Mouse (Mus musculus) lung, postnatal 10 days (tissue): ENCODE data around the gene Hnrnpul1.

ENCODE experiments used
- DNase-seq: peaks from one replicate; pipeline ENCODE4 v3.0.0; 2021

The Hnrnpul1 gene

GRCm38 (mm10) chr7:25718788-25719417 lies 35.7 kb downstream of the Hnrnpul1 start, which contains the start of gene Ccdc97:
Ccdc97 (minus strand) TSS chr7:25719088.
- DNase-seq = peak; percentile 95

DNA sequence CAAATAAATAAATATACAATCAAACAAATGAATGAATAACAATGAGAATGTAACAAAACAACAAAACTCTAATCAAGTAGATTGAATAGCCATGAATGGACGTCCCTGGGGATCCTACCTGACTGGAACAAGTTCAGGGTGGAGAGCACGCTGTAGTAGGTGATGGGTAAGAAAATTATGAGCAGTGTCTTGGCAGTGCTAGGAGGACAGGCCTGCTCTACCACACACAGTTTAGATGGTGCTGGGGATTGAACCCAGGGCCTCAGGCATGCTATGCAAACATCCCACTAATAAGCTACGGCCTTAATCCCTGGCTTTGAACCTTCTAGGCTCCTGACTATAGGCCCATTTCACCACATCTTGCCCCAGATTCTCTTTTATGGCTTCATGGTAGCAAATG lies 37.1 kb downstream of the Hnrnpul1 start:
- no peak for DNase-seq

GRCm38 (mm10) chr7:25715731-25716271 lies 38.8 kb downstream of the Hnrnpul1 start:
- DNase-seq = no peak

GRCm38 (mm10) chr7:25714581-25714980 lies 40.0 kb downstream of the Hnrnpul1 start:
- DNase-seq = no peak

DNA sequence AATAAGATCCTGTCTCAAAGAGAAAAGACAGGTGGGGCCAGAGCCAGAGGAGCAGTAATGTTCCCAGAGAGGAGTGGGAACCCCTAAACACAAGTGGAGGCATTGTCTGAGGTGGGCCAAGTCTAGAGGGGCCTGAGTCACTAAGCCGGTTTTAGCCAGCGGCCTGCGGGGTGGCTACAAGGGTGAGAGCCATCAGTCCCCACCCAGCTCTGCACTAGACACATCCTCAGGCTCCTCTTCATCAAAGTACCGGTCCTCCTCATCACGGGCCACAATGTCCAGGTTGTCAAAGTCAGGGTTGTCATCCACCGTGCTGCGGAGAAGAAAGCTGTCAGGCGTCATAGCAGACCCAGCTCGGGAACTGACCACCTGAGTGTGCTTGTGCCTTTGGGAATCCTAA lies 41.8 kb downstream of the Hnrnpul1 start:
- DNase-seq = no peak

- DNase-seq = no peak
These were observed 42.8 kb downstream of the Hnrnpul1 start for GRCm38 (mm10) chr7:25711731-25712197.

- DNase-seq = no peak
These were observed 43.4 kb downstream of the Hnrnpul1 start for GRCm38 (mm10) chr7:25711165-25711564.

GRCm38 (mm10) chr7:25710519-25711130 lies 43.9 kb downstream of the Hnrnpul1 start:
- peak; percentile 51 for DNase-seq

- DNase-seq = peak; percentile 72
These were observed 44.6 kb downstream of the Hnrnpul1 start for GRCm38 (mm10) chr7:25709961-25710360.

DNA sequence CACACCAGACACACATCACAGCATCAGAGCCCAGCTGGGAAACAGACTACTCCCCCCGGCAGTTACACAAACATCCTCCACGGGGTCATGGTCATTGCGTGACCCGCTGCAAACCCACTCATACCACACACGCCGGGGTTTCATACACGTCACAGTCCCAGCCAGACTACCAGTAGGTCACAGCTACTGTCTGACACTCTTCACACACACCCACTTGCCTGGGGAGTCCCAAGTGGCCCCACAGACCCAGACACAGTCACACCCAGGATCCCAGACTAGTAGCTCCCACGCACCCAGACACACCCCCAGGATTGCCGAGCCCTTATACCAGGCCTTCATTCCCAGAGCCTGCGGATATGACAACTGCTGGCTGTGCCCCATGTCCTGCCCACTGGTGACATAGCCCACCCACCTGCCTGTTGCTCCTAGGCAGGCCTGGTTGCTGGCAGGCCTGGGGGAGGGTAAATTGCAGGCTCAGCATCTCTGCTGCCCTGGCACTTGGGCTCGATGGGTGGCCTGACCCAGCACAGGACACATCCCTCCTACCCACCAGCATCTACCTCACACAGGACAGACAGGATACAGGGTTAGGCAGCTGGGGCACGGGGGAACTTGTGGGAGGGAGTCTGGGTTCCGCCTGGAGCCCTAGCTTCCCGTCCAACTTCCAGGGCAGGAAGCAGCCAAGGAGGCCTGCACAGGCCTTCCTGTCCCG lies 46.8 kb downstream of the Hnrnpul1 start:
- DNase-seq = peak; percentile 86

- DNase-seq = no peak
These were observed 47.9 kb downstream of the Hnrnpul1 start for GRCm38 (mm10) chr7:25706578-25707170.

DNA sequence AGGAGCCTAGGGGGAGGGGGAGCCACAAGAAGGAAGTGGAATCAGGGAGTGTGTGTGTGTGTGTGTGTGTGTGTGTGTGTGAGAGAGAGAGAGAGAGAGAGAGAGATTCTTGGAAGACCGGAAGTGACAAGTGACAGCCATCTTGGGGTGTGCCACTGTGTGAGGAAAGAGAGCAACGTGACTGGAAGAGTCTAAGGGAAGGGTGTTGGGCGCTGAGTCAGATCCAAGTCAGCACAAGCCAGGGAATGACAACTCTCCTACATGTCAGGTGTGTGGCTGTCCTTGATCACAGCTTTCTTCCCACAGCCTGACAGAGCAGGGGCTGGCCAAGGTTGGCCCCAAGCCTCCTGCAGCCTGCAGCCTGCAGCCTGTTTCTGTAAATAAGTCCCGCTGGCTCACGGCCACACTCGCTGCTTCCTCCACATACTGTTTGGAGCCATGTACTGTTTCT lies 48.7 kb downstream of the Hnrnpul1 start:
- DNase-seq = peak; percentile 83

- no peak for DNase-seq
These were observed 49.7 kb downstream of the Hnrnpul1 start for GRCm38 (mm10) chr7:25704716-25705364.

- no peak for DNase-seq
These were observed 50.6 kb downstream of the Hnrnpul1 start for GRCm38 (mm10) chr7:25703793-25704494.

GRCm38 (mm10) chr7:25702350-25702749 lies 52.2 kb downstream of the Hnrnpul1 start:
- DNase-seq = no peak

- no peak for DNase-seq
These were observed 53.8 kb downstream of the Hnrnpul1 start for GRCm38 (mm10) chr7:25700732-25701131.

- DNase-seq = no peak
These were observed 54.7 kb downstream of the Hnrnpul1 start for GRCm38 (mm10) chr7:25699851-25700250.

- DNase-seq = no peak
These were observed 60.5 kb downstream of the Hnrnpul1 start for GRCm38 (mm10) chr7:25694104-25694503.

GRCm38 (mm10) chr7:25690051-25690450 lies 64.5 kb downstream of the Hnrnpul1 start:
- no peak for DNase-seq

DNA sequence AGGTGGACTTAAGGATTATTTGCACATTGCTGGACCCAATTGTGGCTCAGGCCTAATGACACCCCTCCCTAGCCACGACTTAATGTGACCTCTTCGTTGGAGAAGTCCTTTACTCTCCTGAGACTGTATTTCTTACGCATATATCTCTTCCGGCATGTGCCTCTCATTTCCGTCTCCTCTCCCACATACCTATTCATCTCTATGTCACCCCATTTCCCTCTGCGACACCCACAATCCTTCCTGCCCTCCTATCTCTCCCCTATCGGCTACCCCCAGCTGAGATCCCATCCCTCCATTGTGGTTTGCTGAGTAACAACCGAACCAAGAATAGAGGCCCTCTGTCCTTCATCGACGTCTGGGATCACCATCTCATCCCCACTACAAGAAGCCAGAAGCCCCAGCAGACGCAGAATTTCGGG lies 64.9 kb downstream of the Hnrnpul1 start:
- no peak for DNase-seq

GRCm38 (mm10) chr7:25688810-25689586 lies 65.6 kb downstream of the Hnrnpul1 start:
- peak; percentile 92 for DNase-seq
